Mouse (Mus musculus): ENCODE results near the gene Xpr1.
A peak's percentile ranks its signal among the peaks of the same experiment; 100 is the strongest.

Xpr1 gene

DNA sequence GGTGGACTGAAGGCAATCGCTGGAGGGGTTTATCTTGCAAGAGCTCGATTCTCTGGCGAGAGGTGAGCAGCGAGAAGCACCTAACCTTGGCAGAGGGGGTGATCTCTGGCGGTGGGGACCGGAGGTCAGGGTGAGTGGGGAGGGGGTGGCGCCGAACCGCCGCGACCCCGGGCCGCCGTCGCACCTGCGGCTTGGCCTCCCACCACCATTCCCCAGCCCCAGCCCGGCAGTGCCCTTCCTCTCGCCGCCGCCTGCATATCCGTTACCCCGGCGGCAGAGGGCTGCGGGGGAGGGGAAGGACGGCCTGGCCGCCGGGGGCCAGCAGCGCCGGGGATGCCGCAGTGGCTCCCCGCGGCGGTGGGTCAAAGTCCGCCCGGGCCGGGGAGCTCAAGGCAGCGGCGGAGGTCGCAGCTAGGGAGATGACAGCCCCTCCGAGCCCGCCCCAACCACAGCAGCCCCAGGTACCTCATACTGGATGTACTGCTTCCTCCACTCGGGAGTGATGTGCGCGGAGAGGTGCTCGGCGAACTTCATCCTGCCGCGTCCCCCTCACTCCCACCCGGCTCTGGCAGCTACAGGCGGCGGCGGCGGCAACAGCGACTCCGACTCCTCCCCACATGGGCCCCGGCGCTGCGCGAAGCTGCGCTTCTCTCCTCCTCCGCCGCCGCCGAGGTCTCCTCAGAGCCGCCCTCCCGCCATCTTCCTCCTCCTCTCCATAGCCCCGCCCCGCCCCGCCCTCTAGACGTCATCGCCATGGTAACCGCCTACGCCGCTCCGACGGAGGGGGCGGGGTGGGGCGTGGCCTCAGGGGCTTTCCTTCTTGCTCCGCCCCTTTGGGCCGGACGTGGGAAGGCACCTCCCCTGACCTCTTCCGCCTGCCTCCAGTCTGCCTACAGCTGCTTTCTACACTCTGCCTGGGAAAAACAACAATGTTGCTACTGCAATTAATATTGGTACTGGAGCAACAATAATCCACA, at the start of gene Xpr1:
Gene Xpr1 (minus strand): TSS at position 715 of the 977 bp plus-strand sequence.
- peak; percentile 95 for DNase-seq

DNA sequence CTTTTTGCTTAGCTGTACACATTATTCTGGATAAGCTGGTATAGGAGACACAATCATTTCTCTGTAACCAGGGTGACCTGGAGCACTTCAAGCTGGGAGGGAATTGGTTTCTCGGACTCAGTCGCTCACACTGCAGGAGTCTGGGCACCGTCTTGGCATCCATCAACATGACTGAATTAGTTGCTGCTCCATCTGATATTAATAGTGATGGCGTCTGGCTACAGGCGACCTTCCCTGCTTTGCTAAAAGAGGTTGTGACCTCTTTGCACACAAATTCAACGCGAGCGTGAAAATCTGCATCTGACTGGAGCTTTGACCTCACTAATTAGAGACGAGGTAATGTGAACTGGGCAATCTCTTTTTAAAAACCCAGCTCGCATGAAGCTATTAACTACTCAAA, 46.2 kb upstream of the Xpr1 start:
- DNase-seq = no peak

DNA sequence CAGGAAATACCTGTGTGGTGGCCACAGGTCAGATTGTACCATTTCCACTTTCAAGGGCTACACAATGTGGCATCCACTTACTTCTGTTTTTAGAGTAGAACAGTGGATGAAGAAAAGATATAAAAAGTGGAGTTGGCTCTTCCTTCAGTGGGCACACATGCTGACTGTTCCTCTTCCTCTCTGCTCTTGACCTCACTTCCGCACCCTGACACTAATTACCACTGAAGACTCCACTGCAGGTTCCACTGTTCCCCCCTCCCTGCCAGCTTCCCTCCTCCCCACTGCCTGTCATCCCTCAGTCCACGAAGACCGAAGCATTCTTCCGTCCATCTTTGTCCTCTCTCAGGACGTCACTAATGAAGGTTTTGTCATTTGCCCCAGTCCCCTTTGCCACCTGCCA, 45.4 kb upstream of the Xpr1 start:
- no peak for DNase-seq

DNA sequence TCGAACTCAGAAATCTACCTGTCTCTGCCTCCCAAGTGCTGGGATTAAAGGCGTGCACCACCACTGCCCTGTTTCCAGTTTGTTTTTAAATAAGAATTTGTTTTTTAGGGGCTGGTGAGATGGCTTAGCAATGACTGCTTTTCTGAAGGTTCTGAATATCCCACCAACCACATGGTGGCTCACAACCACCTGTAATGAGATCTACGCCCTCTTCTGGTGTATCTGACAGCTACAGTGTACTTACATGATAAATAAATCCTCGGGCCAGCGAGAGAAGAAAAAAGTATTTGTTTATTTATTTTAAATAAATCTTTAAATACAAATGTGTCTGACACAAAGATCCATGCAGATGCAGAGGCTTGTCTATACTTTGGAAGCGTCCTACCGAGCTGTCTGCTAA, 40.3 kb upstream of the Xpr1 start:
- no peak for DNase-seq

DNA sequence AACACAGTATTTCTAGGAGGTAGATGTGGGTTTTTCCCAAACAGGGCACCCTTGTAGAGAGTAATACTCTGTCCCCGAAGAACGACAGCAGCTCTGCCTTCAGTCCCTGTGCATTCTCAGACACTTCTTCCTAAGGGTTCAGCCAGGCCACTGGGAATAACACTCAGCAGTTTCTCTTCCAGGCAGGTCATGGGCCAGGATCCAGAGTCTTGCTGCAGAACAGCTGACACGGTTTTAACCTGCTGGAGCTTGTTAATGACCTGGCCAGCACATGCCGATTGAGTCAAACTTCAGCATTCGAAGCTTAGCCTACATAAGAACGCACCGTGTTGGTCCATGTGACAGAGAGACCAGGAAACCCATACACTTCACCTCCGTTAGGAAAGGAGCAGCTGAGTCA, 36.0 kb upstream of the Xpr1 start:
- DNase-seq = peak; percentile 65

DNA sequence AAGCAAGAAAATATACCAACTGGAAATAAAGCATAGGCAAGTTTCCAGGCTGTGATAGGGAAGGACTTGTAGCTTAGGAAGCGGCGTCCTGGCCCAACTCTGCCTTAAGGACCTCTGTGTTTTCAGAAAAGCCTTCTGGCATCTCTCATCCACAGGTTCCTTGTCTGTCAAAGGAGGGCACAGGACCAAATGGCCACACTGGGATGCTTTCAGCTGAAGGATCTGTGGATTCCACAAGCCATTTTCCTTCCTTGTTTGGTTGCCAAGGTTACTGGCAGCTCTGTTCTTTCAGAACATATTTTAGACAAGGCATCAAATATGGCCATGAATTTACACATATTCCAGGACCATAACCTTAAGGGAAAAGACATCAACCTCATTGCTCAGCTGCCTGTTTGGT, 31.7 kb upstream of the Xpr1 start:
- DNase-seq = no peak

DNA sequence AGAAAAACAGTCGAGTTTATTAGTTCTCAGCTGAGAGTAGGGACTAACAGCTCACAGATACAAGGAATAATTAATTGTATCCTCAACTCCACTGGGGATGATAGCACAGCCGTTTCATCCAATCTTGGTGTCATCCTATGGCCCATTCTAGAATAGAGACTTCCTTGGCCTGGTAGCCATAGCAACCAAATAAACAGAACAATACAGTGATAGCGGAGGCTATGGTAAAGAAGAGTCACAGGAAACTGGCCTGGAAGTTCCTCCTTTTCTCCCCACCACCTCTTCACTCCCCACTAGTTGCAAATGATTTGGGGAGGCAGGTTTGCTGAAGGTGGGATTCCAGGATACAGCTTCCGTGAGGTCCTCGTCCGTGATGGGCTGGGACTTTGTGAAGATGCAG, 30.1 kb upstream of the Xpr1 start:
- no peak for DNase-seq

DNA sequence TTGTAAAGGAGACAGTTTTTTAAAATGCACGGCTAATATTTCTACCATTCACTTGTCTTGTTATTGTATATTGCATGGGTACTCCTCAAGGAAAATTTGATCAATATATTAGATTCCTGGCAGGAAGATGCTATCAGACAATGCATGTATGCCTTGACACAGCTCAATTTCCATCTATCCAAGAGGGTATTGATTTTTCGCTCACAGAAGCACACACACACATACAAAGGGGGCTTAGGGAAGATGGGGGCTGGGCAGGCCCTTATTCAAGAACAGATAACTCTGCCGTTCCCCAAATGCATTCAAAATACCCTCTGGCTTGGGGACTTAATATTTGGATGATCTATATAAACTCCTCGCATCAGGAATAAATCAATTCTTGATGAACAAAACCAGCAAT, 25.9 kb upstream of the Xpr1 start:
- no peak for DNase-seq

DNA sequence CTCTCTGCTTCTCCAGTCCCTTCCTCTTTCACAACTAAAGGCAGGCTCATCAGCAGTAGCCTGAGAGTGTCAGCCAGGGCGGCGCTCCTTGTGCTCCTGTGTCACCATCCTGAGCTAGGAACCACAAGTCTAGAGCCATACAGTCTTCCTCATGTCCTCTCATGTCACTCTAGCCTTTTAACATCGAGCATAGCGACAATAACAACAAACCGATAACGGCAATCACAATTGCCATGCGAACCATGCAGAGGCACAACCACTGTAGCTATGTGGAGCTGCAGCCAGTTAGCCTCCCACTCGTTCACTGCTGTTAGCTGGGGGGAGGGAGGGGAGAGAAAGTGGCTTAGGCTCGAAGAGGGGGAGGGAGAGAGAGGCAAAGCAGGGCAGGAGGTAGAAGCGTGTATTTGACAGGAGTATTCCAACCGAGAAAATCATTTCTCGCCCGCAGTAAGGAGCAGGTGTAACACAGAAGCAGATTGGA, 25.3 kb upstream of the Xpr1 start:
- DNase-seq = no peak

DNA sequence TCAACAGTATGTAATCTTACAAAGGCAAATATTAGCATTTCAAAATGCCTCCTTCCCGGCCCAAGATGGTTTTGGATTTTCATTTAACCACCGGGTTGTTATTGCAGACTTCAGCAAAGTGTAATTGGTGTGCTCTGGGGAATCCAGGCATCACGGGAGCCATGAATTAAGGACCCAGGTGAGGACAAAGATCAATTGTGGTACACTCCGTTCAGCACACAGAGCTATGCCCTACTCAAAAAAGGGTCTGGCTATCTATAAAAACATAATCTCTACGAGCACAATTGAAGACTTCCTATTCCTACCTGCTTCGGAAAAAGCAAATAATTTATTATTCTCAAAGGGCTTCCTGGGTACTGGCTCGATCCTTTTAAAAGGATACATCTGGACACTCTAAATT, 22.3 kb upstream of the Xpr1 start:
- DNase-seq = no peak

DNA sequence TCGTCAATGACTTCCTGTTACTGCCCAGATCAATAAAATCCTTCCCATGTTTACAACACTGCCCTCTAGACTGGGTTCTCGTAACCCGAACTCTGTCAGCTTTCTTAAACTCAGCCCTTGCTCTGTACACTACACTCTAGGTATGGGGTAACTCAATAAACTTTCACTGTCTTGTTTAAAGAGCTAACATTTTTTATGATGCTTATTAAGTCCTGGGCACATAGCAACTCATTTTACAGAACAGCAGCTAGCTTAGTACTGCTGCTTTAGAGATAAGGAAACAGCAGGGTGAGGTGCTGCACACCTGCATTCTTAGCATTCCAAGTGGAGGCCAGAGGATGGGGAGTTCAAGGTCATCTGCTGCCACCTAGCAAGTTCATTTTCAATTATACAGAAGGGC, 21.3 kb upstream of the Xpr1 start:
- no peak for DNase-seq

DNA sequence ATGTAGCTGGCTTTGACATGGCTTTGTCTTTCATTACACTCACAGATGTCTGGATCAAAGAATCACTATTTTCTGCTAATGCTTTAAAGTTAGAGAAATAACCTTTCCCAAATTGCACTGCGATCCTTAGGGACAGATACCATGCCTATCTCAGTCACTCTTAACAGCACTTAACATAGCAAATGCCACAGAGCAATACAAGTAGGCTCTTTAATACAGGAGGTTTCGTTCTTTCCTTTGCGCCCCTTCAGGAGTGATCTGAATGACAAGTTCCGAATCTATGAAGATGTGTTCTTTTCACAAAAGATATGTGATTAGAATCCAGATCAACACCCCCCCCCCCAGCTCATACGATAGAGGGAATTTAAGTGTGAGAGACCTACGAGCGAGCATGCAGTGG, 12.1 kb upstream of the Xpr1 start:
- DNase-seq = no peak

DNA sequence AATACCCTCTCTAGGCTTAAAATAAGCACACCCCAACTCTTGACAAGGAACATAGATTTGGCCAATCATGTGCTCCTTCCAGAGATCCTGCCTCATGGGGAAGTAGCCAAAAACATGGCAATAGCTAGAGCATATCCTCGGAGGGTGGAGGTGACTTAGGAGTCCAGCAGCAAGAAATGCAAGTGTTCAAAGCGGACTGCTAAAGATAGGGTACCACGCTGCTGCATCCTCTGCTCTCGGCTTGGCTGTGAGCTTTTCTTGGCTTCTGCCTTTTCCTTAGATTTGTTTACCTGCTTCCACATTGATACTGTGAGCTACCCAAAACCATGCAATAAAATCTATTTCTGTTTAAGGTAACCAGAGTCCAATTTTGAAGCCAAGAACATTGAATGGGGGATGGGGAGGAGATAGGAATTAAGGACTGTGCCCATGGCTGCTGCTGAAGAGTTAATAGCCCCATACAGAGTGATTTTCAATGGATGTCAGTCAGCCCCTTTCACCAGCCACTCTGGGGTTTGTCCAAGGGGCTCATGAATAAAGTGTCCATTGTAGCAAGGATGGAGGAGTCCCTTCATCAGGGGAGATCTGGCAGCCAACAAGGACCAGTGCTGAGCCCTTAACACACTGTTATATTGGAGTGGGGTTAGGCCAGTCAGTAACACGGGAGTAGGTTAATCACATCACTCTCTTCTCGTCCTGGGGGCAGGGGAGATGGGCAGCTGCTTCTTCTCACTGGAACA, 10.1 kb upstream of the Xpr1 start:
- DNase-seq = no peak

DNA sequence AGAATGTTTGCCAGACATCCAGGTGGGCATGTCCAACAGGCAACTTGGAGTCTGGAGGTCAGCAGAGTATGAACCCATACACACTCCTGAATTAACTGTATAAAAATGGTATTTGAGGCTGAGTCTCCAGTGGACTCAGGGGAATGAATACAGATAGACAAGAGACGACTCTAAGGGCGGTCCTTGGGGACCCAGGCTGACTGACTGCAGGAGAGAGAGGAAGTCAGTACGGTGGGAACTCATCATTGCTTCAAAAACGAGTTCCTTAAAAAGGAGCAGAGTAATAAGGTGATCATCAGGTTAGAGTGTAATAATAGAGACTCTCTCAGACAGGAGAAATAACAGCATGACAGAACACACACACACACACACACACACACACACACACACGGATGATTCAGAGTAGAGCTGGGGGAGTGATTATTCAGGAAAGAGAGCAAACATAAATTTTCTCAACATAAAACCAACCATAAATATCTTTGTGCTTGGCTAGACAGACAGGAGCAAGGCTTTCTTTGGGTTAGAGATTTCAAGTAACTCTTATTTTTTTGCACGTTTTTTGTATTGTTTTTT, 8.6 kb upstream of the Xpr1 start:
- DNase-seq = no peak

DNA sequence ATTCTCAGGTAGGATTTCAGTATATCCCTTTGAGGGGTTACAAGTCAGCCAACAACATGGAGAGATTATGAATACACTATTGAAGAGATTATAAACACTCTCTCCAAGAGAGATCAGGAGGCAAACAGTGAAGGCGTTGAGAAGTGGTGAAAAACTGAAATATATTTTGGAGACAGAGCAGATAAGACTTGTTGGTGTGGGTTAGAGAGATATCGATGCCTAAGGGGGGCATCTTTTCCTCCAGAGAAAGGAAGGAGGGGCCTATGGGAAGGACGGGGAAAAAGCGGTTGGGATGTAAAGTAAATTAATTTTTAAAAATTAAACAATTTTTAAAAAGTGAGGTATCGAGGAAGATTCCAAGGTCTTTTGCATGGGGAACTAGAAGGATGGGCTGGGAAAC, 8.1 kb upstream of the Xpr1 start:
- DNase-seq = no peak

DNA sequence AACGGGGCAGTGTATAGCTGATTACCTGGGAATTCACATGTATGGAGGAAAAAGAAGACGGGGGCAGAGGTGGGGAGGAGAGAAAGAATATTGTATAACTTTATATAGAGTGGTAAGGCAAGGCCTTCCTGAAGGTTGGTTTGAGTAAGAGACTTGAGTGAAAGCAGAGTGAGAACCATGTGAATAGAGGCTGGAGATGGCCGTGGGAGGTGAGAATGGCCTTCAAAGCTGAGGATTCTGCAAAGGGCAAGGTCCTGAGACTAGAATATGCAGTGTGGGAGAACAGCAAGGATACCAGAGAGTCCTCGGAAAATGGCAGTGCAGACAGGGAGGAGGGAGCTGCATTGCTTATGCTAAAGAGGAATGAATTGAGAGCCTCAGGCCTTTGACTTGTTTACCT, 6.6 kb upstream of the Xpr1 start:
- DNase-seq = no peak

DNA sequence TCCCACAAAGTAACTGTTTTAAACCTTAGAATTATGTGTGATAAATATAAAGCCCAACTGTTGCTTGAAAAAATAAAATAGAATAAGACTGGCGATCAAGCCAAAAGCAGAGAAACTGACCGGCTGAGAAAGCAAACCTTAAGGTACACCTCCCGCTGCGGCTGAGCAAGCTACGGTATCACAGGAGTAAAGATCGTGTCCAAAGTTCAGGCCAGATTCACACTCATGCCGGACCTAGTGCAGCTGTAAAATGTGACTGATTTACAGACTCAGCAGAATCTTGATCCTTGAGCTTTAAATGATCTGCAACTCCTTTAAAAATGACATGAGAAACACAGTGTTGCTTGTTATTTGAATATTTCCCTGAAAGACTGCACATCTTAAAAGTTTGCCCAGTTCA, 4.8 kb upstream of the Xpr1 start:
- DNase-seq = peak; percentile 48

DNA sequence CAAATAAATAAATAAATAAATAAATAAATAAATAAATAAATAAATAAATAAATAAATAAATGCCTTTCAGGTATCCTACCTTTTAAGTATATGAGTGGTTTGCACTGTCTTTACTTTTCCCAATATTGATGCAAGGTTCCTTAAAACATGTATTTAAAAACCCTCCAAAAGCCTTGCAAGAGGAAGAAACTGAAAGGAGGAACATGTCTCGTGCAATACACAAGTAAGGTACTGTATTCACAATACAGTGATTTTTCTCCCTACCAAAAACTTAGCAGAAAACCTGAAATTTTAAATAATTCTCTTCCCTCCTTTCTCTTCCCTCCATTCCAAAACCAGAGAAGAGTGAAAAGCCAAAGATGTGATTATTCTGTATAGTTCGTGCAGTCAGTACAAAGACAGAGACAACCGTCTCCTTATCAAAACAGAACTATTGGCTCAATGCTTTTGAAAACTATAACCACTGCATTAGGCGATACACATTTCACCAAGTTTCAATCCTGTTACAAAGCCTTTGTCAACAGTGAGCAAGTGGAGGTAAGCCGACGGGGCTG, 991 bp downstream of the Xpr1 start:
- no peak for DNase-seq

DNA sequence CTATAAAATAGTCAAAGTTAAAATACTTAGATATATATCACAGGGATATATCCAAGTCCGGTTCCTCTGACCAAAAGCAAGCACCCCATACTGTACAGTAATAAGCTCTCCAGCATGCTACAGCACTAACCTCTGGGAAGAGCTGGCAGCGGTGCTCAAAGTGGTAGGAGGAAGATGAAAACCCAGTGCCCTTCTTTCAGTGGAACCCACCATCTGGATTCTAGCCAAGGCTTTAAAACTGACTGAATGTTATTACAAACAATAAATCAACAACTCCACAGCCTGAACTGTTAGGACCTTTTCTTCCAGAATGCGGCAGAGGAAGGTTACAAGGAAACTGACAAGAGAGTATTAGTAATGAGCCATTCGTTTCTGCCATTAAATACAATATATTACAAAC, 1.8 kb downstream of the Xpr1 start:
- no peak for DNase-seq

DNA sequence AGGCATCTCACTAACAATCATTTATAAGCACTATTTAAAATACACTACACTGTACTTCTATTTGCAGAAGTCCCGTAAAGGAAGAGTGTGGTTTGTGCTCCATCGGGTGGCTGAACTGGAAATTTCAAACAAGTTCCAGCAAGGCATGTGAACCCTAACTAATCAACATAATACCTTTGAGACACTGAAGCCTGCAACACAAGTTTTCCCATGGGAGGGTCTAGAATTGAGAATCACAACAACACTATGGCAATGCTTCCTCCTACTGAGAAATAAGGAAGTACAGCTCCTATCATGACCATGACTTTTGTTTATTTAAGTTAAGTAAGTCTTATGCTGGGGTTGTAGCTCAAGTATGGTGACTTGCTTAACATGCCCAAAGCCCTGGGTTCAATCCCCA, 4.5 kb downstream of the Xpr1 start:
- peak; percentile 25 for DNase-seq

DNA sequence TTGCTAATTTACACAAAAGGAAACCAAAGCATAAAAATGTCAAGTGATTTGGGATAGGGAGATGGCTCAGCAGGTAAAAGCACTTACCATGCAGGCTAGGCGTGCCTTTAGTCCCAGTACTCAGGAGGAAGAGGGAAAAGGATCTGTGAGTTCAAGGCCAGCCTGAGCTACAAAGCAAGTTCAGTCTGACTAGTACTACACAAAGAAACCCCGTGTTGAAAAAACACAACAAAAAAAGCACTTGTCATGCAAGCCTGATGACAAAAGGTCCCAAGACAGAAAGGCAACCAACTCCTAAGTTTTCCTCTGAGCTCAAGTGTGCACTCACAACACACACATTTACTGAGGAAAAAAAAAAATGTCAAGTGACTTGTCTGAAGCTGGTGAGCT, 8.6 kb downstream of the Xpr1 start:
- no peak for DNase-seq

DNA sequence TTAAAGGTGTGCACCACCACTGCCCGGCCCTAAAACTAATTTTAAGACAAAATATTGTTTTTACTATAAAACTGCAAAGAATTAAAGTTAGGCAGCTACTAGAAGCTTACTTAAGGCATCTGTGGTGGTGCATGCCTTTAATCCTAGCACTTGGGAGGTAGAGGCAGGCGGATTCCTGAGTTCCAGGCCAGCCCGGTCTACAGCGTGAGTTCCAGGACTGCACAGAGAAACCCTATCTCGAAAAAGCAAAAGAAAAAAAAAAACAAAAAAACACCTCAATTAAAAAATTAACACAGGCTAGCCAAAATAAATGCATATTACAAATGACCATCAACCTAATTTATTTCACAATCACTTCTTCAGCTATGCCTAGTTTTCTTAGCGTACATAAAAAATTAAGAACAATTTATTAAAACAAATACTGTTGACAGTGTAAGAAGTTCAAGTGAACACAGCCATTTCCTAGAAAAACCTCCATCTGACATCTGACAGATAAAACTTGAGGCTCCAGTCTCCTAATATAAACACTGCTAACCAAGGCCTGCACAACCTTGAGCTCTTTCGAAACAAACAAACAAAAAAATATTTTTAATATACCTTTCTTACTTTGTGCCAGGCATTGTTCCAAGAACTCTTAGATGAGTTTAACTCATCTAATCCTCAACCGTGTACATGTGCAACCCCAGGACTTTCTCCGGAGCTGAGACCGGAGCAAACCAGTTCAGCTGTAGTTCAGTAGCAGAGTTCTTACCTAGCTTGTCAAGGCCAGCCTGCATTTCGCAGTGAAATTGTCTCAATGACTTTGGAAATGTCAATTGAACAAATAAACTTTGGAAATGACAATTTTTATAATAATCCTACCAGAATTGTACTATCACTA, 9.3 kb downstream of the Xpr1 start:
- DNase-seq = peak; percentile 39
